Mouse (Mus musculus): Measurements from ENCODE around the gene Tmem165.

Gene Tmem165

DNA sequence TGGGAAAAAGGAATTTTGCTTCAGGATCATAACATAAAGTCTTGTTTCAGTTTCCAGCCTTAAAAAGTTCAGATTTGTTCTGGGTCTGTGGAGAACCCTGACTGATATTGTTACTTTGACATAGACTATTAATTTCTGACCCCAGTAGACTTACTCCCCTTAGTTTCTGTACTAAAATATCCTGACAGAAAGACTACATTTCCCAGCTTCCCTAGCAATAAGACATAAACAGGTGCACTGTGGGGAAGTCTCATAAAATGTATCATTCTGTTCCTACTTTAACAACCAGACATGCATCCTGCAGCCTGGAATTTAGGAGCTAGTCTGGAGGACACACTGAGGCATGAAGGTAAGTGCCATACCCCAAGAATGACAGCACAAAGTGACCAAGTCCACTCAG, 12.6 kb upstream of the Tmem165 start:
- no peak for DNase-seq (ENCODE audit: low spot score in 2 of 2)

DNA sequence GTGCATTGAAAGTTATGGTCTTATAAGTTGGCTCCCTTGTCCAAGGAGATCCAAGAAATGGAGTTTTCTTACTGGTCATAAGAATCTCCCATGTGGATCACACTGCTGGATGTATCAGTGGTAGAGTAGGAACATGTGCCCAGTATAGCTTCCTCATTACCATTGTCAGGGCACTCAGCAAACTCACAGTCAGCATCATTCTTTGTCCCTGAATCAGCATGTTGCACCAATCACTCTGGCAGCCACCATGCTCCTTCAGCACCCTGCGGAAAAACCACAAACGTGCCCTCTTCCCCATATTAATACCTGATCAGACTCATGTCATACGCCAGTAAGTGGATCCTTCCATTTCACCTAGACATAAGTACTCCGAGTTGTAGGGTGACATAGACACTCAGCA, 8.6 kb upstream of the Tmem165 start:
- no peak for DNase-seq (ENCODE audit: low spot score in 2 of 2)

DNA sequence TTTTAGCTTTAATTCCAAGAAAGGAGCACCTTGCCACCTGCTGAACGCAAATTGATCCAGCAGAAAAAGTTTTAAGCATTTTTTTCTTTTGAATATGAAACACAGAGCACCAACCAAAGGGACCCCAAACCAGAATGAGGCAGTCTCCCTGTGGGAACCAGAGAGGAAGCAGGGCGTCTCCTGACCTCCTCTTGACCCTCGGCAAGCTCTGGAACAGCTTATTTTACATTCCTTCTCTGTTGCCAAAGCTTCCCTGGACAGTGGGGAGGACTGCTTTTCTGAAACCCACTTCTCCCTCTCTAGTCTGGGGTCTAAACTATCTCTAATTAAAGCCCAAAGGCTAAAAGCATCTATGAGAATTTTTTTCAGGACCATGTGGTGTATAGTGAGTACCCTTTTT, 7.3 kb upstream of the Tmem165 start:
- no peak for DNase-seq (ENCODE audit: low spot score in 2 of 2)

DNA sequence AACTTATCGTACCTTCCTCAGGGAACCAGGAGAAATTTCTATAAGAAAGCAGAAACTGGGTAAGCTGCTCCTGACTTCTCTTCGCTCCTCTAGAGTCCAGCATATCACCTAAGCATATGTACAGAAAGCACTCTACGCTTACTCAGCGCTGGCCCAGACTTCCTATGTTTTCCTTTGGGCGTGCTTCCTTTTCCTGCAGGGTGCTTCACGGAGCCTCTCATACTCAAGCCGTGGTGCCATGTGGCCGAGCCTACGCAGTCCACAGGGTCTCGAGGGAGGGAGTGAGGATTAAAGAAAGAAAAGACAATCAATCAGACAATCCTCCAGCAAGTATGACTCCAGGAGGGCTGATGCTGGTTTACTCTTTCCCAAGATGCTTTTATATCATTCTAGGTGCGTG, 6.8 kb upstream of the Tmem165 start:
- DNase-seq (ENCODE audit: low spot score in 2 of 2), result no peak

DNA sequence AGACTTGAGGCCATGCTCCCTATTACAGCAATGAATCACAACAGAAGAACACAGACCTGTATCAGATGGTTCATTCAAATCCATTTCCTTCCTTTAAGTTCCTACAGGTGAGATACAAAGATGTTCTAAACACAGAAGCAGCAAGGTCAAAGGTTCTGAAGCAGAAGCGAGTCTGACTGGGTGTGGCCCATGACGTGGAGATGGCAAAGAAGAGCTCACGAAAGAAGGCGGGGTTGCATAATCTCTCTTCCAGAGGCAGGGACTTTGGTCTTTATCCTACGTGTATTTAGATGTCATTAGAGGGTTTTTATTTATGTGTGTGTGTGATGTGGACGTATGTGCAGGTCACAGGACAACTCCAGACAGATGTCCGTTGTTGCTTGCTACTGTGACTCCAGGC, 6.0 kb upstream of the Tmem165 start:
- no peak for DNase-seq (ENCODE audit: low spot score in 2 of 2)

DNA sequence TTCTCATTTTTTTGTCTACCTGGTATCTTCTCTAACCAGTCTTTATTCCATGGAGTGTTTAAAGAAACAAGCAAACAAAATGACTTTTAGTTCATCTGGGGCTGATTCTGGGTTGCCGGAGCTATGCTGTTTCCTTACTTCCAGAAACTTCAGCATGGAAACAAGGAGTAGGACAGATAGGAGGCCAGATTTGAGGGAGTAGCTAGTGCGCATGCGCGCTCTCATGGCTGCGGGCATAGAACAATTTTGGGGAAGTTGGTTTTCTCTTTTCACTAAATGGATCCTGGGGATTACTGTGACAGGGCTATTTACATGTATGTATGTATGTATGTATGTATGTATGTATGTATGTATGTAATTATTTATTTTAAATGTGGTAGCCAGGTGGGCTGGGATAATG, 4.5 kb upstream of the Tmem165 start:
- no peak for DNase-seq (ENCODE audit: low spot score in 2 of 2)

DNA sequence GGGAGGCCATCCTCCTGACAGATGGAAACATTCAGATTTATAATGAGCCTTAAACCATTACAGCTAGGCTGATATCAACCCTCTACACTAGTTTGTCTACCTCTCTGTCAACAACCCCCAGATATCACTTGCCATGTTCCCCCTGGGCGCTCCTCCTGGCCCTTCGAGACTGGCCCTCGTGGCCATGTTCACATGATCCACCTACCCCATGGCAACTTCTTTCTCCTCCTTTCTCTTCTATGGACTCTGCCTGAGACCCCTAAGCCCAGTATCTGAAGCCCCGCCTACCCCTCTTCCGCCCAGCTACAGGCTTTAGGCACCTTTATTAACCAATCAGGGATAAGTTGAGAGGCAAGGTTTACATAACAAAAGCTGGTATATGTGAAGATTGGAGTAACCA, 3.9 kb upstream of the Tmem165 start:
- no peak for DNase-seq (ENCODE audit: low spot score in 2 of 2)

DNA sequence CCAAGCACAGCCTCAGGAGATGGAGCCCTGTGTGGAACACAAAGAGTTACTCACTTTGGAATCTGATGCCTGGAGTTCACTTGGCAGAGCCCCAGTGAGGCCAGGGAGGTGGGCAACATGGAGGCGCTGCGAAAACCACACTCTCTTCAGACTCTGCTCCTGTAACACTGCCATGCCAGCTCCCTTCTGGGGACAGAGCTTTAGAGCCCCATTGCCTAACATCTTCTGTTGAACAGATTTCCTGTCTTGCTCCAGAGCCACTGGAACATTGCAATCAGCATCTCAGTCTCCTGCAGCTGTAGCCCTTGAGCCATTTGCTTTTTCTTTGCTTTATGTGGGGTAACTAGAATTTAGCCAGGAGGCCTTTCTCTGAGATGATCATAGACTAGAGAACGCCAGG, 1.4 kb upstream of the Tmem165 start:
- no peak for DNase-seq (ENCODE audit: low spot score in 2 of 2)

DNA sequence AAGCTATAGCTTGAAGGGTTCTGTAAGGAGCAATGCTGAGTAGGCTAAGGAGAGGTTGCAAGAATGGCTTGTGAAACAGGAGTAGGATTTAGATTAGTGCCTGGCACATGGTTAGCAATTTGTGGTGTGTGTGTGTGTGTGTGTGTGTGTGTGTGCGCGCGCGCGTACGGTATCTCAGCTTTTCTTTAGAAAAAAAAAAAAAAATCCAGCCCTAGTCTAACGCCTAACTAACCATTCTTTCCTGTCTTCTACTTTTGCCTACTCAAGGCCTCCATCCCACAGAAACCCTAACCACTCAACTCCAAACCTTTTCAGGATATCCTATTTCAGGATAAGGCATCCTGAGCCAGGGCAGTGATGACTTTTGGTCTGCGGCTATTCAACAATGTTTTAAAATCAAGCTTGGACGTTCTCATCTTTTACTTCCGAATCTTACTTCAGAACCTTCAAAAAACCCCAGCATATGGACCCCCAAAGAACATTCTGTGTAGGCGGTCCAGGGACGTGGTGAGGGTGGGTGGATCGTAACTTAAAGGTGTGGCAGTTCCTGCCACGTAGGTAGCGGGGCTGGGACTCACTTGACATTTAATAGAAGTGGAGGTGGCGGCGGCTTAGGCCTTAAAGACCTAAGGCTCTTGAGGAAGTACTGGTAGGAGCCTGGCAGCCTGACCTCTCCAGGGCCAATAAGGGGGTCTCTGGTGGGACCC, 484 bp upstream of the Tmem165 start:
- DNase-seq (ENCODE audit: low spot score in 2 of 2), result no peak

DNA sequence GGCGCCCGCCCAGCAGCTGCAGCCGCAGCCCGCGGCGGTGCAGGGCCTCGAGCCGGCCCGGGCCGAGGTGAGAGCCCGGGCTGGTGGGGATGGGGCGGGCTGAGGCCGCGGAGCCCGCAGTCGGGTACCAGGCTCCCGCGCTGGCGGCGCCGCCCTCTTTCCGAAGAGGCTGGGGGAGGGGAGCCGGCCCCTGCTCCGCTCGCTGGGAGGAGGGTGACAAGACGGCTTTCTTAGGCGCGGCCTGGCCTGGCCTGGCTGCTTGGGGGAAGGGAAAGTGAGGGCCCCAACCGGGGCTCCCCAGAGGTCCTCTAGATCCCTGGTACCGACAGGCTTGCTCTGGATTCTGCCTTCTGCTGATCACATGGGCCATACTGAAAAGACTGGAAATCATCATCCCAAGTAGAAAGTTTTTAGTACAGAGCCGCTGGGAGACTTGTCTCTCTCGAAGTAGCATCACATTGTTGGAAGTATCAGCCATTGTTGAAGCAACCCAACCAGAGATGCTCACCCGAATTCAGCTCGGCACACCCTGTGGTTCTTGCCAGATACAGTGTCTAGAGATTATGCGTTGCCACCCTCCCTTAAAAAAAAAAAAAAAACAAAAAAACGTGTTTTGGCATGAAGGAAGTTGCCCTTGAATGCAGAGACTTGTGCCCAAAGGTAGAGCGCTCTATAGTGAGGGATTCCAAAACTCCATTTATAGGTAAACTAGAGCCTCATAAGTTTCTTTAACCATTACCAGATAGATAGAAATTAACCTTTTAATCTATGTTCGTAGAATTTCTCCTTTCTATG, 803 bp downstream of the Tmem165 start:
- peak; percentile 41 to 51 for DNase-seq (ENCODE audit: low spot score in 2 of 2)

DNA sequence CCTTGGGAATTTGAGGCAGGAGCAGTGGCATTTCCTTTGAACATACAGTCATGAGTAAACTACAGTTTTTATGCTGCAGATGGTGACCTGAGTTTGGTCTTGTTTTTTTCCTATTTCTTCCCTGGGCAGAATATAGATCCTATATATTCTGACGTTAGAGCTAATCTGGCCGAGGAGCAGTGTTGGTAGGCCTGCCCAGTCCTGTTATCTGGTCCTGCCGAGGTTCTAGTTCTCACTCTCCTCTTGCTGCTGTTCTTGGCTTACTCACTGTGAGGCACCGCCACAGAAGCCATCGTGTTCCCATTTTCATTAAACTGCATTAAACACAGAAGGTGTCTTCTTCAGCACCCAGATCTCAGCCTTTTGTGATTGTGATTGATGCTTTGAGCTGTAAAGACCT, 4.2 kb downstream of the Tmem165 start:
- DNase-seq (ENCODE audit: low spot score in 2 of 2), result no peak

DNA sequence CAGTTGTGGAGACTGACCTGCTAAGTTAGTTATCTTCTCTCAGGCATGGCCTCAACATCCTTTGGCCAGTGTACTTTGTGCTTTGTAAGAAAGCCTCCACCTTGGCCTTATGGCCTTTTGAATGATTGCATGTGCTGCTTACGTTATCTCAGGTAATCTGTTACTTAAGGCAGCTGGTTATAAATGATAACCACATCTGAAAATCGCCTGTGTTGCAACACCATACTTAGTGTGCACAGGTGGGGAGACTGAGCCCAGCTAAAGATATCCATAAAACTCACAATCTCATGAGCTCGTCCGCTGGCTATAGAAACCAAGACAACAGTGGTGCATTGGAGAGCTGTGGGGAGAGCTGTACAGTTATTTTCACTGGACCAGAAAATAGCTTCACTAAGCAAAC, 6.9 kb downstream of the Tmem165 start:
- DNase-seq (ENCODE audit: low spot score in 2 of 2), result no peak

DNA sequence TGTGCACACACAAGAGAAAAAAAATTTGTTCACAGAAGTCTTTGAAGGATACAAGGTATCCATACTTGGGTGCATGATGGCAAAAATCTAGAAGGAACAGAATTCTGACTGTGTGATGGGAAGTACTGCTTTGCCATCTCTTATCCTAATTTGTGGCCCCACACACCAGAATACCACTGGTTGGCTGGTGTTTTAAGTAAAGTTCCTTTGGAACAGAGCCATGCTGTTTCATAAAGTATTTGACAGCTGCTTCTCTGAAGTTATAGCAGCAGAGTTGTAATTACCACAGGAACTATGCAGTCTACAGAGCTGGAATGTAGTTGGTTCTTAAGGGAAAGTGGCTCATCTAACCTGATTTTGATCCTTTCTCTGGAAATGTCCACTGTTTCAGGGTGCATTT, 9.4 kb downstream of the Tmem165 start:
- DNase-seq (ENCODE audit: low spot score in 2 of 2), result no peak

DNA sequence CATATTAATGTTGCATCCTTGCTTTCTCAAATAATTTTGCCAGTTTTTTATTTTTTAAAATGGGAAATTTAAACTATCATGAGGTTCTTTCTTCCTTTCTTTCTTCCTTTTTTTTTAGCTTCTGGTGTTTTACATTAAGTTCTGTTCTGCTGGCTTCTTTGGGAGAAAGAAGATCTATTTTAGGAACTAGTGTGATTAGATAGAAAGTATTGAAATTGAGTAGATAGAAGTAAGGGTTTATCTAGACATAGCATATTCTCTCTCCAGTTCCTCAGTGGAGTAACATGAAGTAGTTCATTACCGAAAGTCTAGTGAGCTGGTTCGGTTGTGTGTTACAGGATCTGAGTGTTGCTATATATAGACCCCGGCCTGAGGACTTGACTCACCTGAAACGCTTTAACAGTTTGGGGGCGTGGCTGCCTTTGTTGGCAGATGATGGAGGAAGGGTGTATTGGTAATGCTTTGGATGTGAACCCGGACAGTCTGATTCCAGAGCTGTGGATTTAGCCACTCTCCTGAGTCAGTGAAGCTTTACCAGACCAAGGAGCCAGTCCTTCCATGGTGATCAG, 10.8 kb downstream of the Tmem165 start:
- no peak for DNase-seq (ENCODE audit: low spot score in 2 of 2)

DNA sequence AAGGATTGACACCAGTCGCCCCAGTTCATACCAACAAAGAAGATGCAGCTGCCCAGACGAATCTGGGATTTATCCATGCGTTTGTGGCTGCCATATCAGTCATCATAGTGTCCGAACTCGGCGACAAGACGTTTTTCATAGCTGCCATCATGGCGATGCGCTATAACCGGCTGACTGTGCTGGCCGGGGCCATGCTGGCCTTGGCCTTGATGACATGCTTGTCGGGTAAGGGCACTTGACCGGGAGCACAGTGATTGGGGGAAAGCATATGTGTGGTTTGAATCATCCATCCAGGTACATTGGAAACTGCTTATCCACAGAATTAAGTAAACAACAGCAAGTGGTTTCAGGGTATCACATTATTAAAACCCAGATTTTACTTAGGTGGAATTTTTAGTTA, 15.7 kb downstream of the Tmem165 start:
- no peak for DNase-seq (ENCODE audit: low spot score in 2 of 2)

DNA sequence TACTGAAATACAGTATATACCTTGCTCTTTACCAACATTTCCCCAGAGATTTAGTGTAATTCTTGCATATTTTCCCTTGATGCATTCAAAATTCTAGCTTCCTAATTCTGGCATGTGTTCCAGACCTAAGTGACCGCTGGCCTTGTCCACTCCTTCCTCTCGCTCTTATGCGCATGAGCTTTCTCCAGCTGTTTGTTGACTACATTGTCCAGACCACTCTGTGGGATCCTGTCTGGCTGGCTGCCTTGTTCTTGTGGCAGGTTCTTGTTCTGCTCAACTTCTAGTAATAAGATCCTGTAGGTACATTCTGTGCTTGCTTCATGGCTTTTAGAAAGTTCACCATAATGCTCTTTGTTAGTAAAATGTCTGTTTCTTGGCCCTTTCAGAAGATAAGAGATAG, 19.5 kb downstream of the Tmem165 start:
- no peak for DNase-seq (ENCODE audit: low spot score in 2 of 2)

DNA sequence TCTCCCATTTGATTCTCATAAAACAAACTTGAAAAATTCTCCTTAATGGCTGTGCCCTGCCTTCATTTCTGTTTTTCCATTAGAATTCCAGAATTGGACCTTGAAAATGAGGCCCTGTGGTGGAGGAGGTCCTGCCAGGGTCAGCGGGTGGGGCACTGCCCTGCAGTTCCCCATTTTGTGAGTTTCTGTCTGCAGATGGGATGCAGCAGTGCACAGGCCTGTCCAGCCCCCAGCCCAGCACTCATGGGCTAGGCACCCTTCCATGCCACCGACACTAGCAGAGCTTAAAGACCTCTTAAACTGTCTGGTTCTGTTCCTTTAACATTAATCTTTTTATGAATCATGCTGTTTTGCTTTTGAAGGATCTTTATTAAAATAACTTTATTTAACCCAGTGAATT, 22.2 kb downstream of the Tmem165 start:
- no peak for DNase-seq (ENCODE audit: low spot score in 2 of 2)

DNA sequence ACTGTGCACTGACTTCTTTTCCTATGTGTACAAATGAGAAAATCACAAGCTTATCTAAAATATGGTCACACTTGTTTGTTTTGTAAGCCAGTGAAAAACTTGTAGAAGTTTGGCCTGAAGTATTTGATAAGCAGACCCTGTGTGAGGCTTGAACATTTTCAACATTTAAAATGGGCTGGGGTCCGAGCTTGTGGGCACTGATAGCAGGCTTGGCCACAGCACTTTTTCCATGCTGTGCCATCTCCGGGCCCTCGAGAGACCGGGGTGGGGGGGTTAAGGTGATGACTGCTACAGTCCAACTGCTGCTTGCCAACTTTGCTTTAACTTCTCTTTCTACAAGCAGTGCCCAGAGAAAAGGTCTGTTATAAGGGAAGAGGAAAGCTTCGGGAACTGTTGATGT, 24.4 kb downstream of the Tmem165 start:
- no peak for DNase-seq (ENCODE audit: low spot score in 2 of 2)

DNA sequence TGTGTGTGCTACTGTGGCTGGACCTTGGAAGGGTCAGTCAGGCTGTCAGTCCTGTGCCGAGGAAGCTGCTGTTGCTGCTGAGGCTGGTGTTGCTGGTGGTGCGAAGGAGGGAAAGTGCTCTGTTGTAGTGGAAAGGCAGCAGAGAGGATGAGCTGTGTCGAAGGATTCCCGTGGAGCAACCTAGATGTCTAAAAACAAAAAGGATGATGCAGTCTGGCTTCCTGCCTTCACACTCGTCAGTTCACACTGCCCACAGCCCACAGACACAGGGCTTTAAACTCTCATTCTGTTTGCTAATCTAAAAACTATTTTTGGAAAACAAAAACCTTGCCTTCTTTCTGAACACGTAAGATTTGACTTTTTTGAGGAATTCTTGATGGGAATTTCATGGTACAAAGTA, 33.0 kb downstream of the Tmem165 start:
- peak in 1 of 2 experiments; percentile 62 for DNase-seq (ENCODE audit: low spot score in 2 of 2)

DNA sequence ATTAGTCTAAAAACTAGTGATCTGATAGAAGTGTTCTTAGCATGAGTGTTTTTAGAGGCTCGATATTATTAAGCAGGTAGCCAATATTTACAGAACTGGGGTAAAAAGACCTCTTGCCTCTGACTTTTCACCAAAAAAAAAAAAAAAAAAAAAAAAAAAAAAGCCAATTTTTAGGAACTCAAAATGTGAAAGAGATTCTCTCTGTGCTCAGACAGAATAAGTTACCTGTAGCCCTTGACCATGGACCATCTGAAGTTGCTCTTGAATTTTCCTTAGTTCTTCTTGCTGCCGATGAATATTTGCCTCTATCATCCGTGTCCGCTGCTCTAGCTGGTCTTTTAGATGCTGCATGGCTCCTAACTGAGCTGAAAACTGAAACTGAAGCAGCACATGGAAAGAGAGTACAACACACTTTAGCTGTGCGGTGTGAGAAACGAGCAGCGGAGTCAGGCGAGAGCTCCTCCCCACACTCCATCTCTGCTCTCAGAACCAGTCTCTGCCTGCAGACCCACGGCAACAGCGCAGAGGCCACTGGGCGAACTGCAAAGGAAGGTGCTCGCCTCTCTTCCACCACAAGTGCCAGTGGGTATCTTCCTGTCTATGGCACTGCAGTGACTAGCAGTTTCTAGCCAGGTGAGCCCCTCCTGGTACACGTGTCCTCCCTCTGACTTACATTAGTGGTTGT, 47.6 kb downstream of the Tmem165 start:
- no peak for DNase-seq (ENCODE audit: low spot score in 2 of 2)

DNA sequence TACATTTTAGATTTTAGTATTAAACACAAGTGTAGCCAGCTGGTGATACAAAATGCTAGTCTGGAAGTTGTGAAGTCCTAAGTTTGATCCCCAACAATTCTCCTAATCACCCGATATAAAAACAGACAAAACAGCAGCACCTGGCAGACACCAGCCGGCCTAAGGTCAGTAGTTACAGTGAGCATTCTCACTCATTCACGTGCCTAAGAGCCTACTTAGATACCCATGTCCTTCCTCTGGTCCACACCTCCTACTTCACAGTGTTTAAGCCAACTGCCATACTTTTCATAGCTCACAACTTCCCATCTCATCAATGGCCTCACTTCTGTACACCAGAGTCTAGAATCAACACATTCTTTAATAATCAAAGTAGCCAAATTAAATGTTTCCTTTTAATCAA, 59.6 kb downstream of the Tmem165 start:
- DNase-seq (ENCODE audit: low spot score in 2 of 2), result no peak

DNA sequence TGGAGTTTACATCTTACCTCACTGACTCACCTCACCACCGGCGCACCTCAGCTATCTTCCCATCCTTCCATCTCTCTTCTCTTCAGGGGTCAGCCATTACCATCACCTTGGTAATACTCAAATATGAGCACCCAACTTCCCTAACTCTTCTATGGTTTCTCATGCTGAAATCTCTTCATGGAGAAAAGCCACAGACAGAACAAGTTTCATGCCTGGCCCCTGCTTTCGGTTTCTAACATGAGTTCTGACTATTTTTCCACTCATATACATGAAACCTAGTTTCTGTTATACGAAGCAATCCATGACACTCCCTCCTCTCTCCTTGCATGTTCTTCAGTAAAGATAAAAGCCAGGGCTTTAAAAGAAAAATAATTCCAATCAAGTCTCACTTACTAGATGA, 60.2 kb downstream of the Tmem165 start:
- no peak for DNase-seq (ENCODE audit: low spot score in 2 of 2)

DNA sequence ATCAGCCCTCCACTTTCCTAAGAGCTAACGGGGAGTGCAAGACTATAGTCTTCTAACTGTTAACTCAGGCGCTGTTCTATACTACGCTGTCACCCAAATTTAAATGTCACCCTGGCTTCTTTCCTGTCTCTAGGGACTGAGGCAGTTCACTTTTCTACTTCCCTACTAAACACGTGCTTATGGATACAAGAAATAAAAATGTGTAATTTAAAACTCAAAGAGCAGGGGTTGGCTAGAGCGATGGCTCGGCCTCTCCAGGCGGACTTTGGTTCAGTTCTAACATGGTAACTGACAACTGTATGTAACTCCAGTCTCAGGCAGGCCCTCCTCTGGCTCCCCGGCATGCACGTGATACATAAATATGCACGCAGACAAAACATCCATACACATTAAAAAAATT, 60.8 kb downstream of the Tmem165 start:
- DNase-seq (ENCODE audit: low spot score in 2 of 2), result no peak
